Mouse (Mus musculus) kidney, embryonic 14.5 days (tissue): ENCODE measurements at regions not wholly inside any gene's neighbourhood (a gene's known extent, or its start where the extent isn't known, plus 50 kb on each side); places are given as distances from the start of the nearest gene placed in this dataset.

ENCODE experiments used
- ATAC-seq: fragments of 200-750 bp; cut with Nextera tagmentation; 2 replicates; pipeline ENCODE4 v1.8.0; 2017; ENCODE audit warnings: moderate number of reproducible peaks, mild to moderate bottlenecking, moderate TSS enrichment, moderate library complexity; ENCODE audit not compliant: low FRiP score, low TSS enrichment
- H3K27ac ChIP-seq: fragments of 300-500 bp; sonication (generic); 2 replicates; pipeline ENCODE4 v1.5.1; 2014; ENCODE audit warnings: low read depth, mild to moderate bottlenecking, low read length, moderate library complexity, mixed read lengths
- H3K27me3 ChIP-seq: fragments of 300-500 bp; sonication (generic); 2 replicates; pipeline ENCODE4 v1.6.1; 2014; ENCODE audit warnings: mild to moderate bottlenecking, low read length; ENCODE audit not compliant: control insufficient read depth, insufficient read depth
- H3K36me3 ChIP-seq: fragments of 300-500 bp; sonication (generic); 2 replicates; pipeline ENCODE4 v1.6.1; 2014; ENCODE audit warnings: low read length, mixed read lengths; ENCODE audit not compliant: control insufficient read depth, insufficient read depth
- H3K4me1 ChIP-seq: fragments of 300-500 bp; sonication (generic); 2 replicates; pipeline ENCODE4 v1.6.1; 2014; ENCODE audit warnings: low read length, mixed read lengths; ENCODE audit not compliant: control insufficient read depth, insufficient read depth
- H3K4me2 ChIP-seq: fragments of 300-500 bp; sonication (generic); replicated peaks from 2 replicates; pipeline ENCODE4 v1.6.1; 2014; ENCODE audit warnings: low read depth, mild to moderate bottlenecking, low read length
- H3K4me3 ChIP-seq: fragments of 300-500 bp; sonication (generic); 2 replicates; pipeline ENCODE4 v1.5.1; 2014; ENCODE audit warnings: mild to moderate bottlenecking, low read length
- H3K9ac ChIP-seq: fragments of 300-500 bp; sonication (generic); 2 replicates; pipeline ENCODE4 v1.6.1; 2014; ENCODE audit warnings: low read depth, mild to moderate bottlenecking, low read length, moderate library complexity
- H3K9me3 ChIP-seq: fragments of 300-500 bp; sonication (generic); 2 replicates; pipeline ENCODE4 v1.6.1; 2016; ENCODE audit warnings: low read length; ENCODE audit not compliant: control insufficient read depth
- WGBS: fragments of 180-500 bp; shearing (Covaris S2); extraction: QIAGEN DNeasy Blood & Tissue Kit; methylation state at CpG from one replicate; pipeline ENCODE4 v1.1.7; 2014; 5-methylcytosine and 5-hydroxymethylcytosine counted together

- ATAC-seq = no peak
- Histone ChIP-seq H3K27me3 (no peaks in the 10 kb centered on the region), H3K9me3 (no peaks in the 10 kb centered on the region), H3K4me3 (no peak overlapping the region), H3K4me2 (no peak overlapping the region), H3K9ac (no peak overlapping the region), H3K27ac (no peak overlapping the region), H3K4me1 (no peaks in the 10 kb centered on the region), H3K36me3 (no peaks in the 10 kb centered on the region)
- WGBS = 87% methylated on average over 4 of the region's 4 CpGs
These were observed 128.6 kb upstream of the Hgf start for GRCm38 (mm10) chr5:16424745-16425144.

- Histone ChIP-seq H3K27me3 (no peaks in the 10 kb centered on the region), H3K4me1 (no peaks in the 10 kb centered on the region), H3K4me2 (no peak overlapping the region), H3K27ac (no peak overlapping the region), H3K9me3 (no peaks in the 10 kb centered on the region), H3K9ac (no peak overlapping the region), H3K36me3 (no peaks in the 10 kb centered on the region), H3K4me3 (no peak overlapping the region)
- 65% methylated on average over 8 of the region's 8 CpGs for WGBS
- no peak for ATAC-seq
These were observed 128.0 kb upstream of the Hgf start for GRCm38 (mm10) chr5:16425302-16425701.

DNA sequence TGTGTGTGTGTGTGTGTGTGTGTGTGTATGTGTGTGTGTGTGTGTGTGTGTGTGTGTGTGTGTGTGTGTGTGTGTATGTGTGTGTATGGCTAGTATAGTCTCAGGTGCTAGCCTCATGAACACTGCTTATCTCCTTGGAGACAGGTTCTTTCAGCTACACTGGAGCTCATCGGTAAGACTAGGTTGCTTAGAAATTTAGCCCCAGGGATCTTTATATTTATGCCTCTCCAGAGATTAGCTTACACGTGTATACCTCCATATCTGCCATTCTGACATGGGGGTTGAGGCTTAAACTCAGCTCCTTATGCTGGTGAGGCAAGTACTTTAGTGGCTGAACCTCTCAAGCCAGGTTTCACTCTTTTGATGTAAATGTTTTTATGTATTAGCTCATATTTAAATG is 127.0 kb upstream of the Hgf start:
- Histone ChIP-seq H3K27me3 (no peaks in the 10 kb centered on the region), H3K4me3 (no peak overlapping the region), H3K9me3 (no peaks in the 10 kb centered on the region), H3K9ac (no peak overlapping the region), H3K36me3 (no peaks in the 10 kb centered on the region), H3K27ac (no peak overlapping the region), H3K4me2 (no peak overlapping the region), H3K4me1 (no peaks in the 10 kb centered on the region)
- no peak for ATAC-seq
- 50% methylated on average over 2 of the region's 2 CpGs for WGBS

GRCm38 (mm10) chr5:16434586-16434985 is 118.7 kb upstream of the Hgf start:
- WGBS = 93% methylated on average over 3 of the region's 3 CpGs
- Histone ChIP-seq H3K4me2 (no peak overlapping the region), H3K9me3 (no peaks in the 10 kb centered on the region), H3K9ac (no peak overlapping the region), H3K27ac (no peak overlapping the region), H3K4me1 (no peaks in the 10 kb centered on the region), H3K4me3 (no peak overlapping the region), H3K36me3 (no peaks in the 10 kb centered on the region), H3K27me3 (no peaks in the 10 kb centered on the region)
- ATAC-seq = no peak

GRCm38 (mm10) chr5:16445056-16445455 is 108.2 kb upstream of the Hgf start:
- WGBS = 62% methylated on average over 1 of the region's 1 CpGs
- H3K4me1 ChIP-seq = no peaks in the 10 kb centered on the region
- no peaks in the 10 kb centered on the region for H3K27me3 ChIP-seq
- no peak overlapping the region for H3K4me3 ChIP-seq
- H3K9me3 ChIP-seq = no peaks in the 10 kb centered on the region
- ATAC-seq = no peak
- H3K9ac ChIP-seq = no peak overlapping the region
- no peak overlapping the region for H3K27ac ChIP-seq
- no peak overlapping the region for H3K4me2 ChIP-seq
- no peaks in the 10 kb centered on the region for H3K36me3 ChIP-seq

DNA sequence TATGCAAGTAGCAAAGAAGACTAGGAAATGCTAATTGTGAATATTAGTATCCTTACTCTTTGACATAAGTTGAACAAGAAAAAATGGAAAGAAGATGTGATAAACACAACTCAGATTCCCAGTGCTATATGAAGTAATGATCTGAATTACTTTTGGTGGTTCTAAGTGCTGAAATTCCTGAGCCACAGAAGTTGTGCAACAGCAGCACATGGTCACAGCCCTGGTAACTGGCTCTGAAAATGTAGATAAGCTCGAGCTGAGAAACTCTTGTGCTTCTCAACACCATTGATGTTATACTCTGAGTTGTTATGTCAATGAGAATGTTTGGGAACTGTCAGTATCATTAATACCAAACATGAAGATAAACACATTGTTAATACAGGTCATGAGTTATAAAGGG is 106.3 kb upstream of the Hgf start:
- no peak for ATAC-seq
- H3K9me3 ChIP-seq = no peaks in the 10 kb centered on the region
- H3K4me1 ChIP-seq = no peaks in the 10 kb centered on the region
- no peaks in the 10 kb centered on the region for H3K27me3 ChIP-seq
- no peak overlapping the region for H3K27ac ChIP-seq
- H3K4me2 ChIP-seq = no peak overlapping the region
- no peak overlapping the region for H3K9ac ChIP-seq
- no peaks in the 10 kb centered on the region for H3K36me3 ChIP-seq
- 69% methylated on average over 1 of the region's 1 CpGs for WGBS
- no peak overlapping the region for H3K4me3 ChIP-seq

DNA sequence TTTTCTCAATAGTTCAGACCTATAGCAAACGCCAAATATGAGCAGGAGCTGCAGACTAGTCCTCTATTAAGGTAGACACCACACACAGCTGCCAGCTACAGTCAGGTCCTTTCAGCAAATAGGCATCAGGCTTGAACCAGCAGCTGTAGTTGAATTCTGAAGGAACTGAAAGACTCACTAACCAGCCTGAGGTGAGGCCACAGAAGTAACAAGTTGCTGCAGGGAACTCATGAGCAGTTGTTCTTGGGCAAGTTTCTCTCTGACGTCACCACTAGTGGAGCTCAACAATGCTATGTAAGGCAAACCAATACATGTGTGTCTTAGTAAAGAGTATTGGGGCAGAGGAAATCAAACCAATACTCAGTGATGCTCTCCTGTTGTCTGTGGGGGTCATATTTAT is 91.5 kb upstream of the Hgf start:
- Histone ChIP-seq H3K4me2 (no peak overlapping the region), H3K27me3 (no peaks in the 10 kb centered on the region), H3K4me3 (no peak overlapping the region), H3K27ac (no peak overlapping the region), H3K9me3 (no peaks in the 10 kb centered on the region), H3K36me3 (no peaks in the 10 kb centered on the region), H3K9ac (no peak overlapping the region), H3K4me1 (no peaks in the 10 kb centered on the region)
- 93% methylated on average over 2 of the region's 2 CpGs for WGBS
- ATAC-seq = no peak

GRCm38 (mm10) chr5:16466266-16466665 is 87.0 kb upstream of the Hgf start:
- no peak overlapping the region for H3K9ac ChIP-seq
- ATAC-seq = no peak
- no peaks in the 10 kb centered on the region; the same call in 1 of the 2 replicates for H3K4me1 ChIP-seq
- no peaks in the 10 kb centered on the region for H3K9me3 ChIP-seq
- WGBS = 72% methylated on average over 5 of the region's 5 CpGs
- H3K4me3 ChIP-seq = no peak overlapping the region
- no peaks in the 10 kb centered on the region for H3K27me3 ChIP-seq
- H3K4me2 ChIP-seq = no peak overlapping the region
- H3K27ac ChIP-seq = no peak overlapping the region
- no peaks in the 10 kb centered on the region for H3K36me3 ChIP-seq

- Histone ChIP-seq H3K4me1 (no peaks in the 10 kb centered on the region; the same call in 1 of the 2 replicates), H3K36me3 (no peaks in the 10 kb centered on the region), H3K4me2 (no peak overlapping the region), H3K27me3 (no peaks in the 10 kb centered on the region), H3K9me3 (no peaks in the 10 kb centered on the region), H3K4me3 (no peak overlapping the region), H3K9ac (no peak overlapping the region), H3K27ac (no peak overlapping the region)
- WGBS = 80% methylated on average over 2 of the region's 2 CpGs
- no peak for ATAC-seq
These were observed 84.7 kb upstream of the Hgf start for GRCm38 (mm10) chr5:16468560-16468959.

GRCm38 (mm10) chr5:16469221-16469620 is 84.1 kb upstream of the Hgf start:
- no peaks in the 10 kb centered on the region for H3K27me3 ChIP-seq
- H3K4me3 ChIP-seq = no peak overlapping the region
- H3K9ac ChIP-seq = no peak overlapping the region
- ATAC-seq = no peak
- no peaks in the 10 kb centered on the region for H3K36me3 ChIP-seq
- no peaks in the 10 kb centered on the region for H3K9me3 ChIP-seq
- no peak overlapping the region for H3K27ac ChIP-seq
- H3K4me2 ChIP-seq = no peak overlapping the region
- 85% methylated on average over 2 of the region's 2 CpGs for WGBS
- H3K4me1 ChIP-seq = no peaks in the 10 kb centered on the region; the same call in 1 of the 2 replicates
